Mouse (Mus musculus): ENCODE measurements around the gene Stra6l. TPM values are rescaled to one million over a fixed set of nuclear protein-coding genes. Genes with fewer than 3 reads are reported as not detected.

Stra6l gene
- polyA plus RNA-seq, 1 experiment = not detected

GRCm38 (mm10) chr4:45928561-45928960 is 80.1 kb downstream of the Stra6l start:
- Histone ChIP-seq H3ac (ENCODE audit: control insufficient read depth, insufficient read length, low read depth) (no peak overlapping the region), H3K27me3 (ENCODE audit: control insufficient read depth, insufficient read depth, insufficient read length) (peaks cover 74% of the 10 kb centered on the region), H3K4me3 (ENCODE audit: insufficient read depth, poor library complexity, severe bottlenecking) (no peak overlapping the region), H3K79me3 (ENCODE audit: low read depth) (no peaks in the 10 kb centered on the region), H3K79me2 (ENCODE audit: control insufficient read depth, insufficient read depth) (no peaks in the 10 kb centered on the region), H3K36me3 (ENCODE audit: control insufficient read depth, insufficient read depth) (no peaks in the 10 kb centered on the region)
- no peak for TF ChIP-seq MAX (IDR thresholded peaks at IDR 0.05)
- no peak for TF ChIP-seq CEBPB (IDR thresholded peaks at IDR 0.05; ENCODE audit: low read depth)
- no peak for TF ChIP-seq USF1 (IDR thresholded peaks at IDR 0.05; ENCODE audit: low read depth)

Other genes with a start within 250 kb of the Stra6l start
- not detected for gene Aldh1b1, start 49.6 kb upstream of the Stra6l start, polyA plus RNA-seq (2012; fragmentation: generic; extraction: Trizol)
- not detected for gene Igfbpl1, start 21.7 kb upstream of the Stra6l start, polyA plus RNA-seq (2012; fragmentation: generic; extraction: Trizol)
- 0.08 TPM for gene Ccdc180, start 41.6 kb downstream of the Stra6l start, polyA plus RNA-seq (2012; fragmentation: generic; extraction: Trizol)
- 18.0 TPM for gene Tdrd7, start 116.7 kb downstream of the Stra6l start, polyA plus RNA-seq (2012; fragmentation: generic; extraction: Trizol)
- gene Tmod1, start 190.3 kb downstream of the Stra6l start, polyA plus RNA-seq (2012; fragmentation: generic; extraction: Trizol) = 0.34 TPM

Data from C2C12 (cell line).